Mouse (Mus musculus) thymus, postnatal 4 days (tissue): ENCODE results near the gene Afdn.
"Not testable (repeated sequence)": the region's sequence is repeated elsewhere in the genome, so short reads cannot be mapped to it uniquely, and the experiment has no call there.

Source experiments
- DNase-seq: peaks from one replicate; pipeline ENCODE4 v3.0.0; 2021

Afdn gene

DNA sequence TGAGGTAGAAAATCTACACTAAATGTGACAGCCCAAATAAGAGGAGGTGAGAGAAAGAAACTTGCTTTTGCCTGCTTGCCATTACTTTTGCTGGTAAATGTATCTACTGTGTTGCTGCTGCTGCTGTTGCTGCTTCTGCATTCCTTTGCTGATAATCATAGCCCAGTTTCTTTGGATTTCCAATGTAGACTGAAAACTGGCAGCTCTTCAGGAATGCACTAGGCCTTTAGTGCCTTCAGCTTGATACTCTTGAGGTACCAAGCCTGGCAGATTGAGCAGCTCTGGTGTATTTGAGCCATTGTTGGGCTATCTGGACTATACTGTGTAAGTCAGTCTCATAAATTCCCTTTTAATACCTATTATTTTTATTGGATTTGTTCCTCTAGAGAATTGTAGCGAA is 18.5 kb downstream of the Afdn start:
- DNase-seq, result no peak

DNA sequence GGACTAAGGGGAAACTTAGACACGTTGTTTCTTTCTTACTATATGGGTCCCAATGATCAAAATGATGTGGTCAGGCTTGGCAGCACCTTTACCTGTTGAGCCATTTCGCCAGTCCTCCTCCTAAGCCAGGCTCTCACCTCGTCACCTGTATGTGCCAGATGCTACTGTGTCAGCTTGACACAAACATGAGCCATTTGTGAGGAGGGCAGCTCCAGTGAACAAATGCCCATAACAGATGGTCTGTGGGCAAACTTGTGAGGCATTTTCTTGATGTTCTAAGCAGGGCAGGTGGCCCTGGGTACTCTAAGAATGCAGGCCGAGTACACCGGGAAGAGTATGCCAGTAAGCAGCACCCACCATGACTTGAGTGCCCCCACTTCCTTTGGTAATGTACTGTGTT is 21.6 kb downstream of the Afdn start:
- no peak for DNase-seq

DNA sequence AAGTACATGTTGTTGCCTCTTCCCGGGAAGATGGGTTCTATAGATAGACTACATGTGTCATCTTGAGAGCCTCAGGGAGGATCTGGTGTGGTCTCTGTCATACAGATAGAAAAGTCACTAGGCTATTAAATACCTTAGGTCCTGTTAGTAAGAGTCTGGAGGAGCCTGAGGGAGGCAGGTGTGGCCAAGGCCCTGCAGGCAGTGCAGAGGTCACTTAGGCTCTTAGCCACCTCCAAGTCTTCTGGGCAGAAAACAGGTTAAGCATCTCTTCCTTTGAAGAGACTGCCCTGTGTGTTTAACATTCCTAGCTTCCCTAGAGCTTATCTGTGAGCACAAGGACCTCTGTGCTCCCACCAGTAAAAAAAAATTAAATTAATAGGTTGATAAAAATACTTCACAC is 23.1 kb downstream of the Afdn start:
- no peak for DNase-seq

DNA sequence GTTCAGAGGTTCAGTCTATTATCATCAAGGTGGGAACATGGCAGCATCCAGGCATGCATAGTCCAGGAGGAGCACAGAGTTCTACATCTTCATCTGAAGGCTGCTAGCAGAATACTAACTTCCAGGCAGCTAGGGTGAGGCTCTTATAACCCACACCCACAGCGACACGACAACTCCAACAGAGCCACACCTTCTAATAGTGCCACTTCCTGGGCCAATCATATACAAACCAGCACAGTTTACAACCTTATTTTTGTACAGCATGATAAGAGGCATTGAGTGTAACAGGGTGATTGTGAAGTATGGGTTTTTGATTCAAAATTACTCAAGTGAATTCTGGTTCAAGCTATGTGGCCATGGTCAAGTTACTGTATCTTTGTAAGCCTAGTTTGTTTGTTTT is 29.7 kb downstream of the Afdn start:
- not testable (repeated sequence) for DNase-seq

DNA sequence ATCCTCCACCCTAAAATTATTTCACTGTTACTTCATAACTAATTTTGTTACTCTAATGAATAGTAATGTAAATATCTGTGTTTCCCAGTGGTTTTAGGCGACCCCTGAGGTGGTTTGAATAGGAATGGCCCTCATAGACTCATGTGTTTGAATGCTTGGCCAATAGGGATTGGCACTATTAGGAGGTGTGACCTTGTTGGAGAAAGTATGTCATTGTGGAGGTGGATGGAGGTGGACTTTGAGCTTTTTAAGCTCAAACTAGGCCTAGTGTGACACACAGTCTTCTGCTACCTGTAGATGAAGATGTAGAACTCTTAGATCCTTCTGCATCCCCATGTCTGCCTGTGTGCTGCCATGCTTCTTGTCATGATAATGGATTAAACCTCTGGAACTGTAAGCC is 37.4 kb downstream of the Afdn start:
- DNase-seq, result no peak

DNA sequence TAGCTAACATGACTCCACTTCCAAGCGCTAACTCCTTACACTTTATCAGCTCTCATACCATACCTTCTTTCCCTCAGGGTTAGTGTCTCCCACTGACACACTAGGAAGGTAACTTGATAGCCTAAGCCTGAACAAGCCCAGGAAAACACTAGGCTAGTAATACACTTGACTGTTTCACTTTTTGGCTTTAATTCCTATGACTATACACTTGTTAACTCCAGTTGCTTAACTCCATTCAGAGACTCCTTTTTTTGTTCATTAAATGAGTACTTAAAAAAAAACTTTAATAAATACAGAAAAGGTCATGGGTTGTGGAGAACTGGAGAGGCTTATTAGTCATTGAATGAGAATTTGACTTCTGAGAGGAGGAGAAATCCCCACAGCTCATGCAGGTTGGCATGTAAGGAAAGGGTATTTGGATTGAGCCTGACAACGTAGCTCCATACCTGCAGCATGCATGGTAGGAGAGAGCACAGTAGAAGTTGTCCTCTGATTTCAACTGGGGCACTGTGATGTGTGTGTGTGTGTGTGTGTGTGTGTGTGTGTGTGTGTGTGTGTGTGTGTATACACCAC is 42.6 kb downstream of the Afdn start:
- DNase-seq, result no peak

DNA sequence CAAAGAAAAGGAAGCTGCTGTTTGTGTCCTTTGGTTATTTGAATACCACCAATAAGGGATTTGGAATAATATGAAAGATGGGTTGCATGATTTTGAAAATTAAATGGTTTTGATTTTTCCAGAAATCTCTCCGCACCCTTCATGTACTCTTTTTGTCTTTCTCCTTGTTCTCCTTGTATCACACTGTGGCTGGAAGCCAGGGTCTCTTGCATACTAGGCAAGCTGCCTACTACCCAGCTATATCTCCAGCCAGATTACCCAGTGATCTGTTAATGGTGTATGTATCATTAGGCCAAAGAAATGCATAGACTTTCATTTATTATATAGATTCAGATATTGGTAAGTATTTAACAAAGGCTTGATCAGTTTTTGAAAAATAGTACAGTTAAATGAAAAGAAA is 45.7 kb downstream of the Afdn start:
- DNase-seq, result no peak

DNA sequence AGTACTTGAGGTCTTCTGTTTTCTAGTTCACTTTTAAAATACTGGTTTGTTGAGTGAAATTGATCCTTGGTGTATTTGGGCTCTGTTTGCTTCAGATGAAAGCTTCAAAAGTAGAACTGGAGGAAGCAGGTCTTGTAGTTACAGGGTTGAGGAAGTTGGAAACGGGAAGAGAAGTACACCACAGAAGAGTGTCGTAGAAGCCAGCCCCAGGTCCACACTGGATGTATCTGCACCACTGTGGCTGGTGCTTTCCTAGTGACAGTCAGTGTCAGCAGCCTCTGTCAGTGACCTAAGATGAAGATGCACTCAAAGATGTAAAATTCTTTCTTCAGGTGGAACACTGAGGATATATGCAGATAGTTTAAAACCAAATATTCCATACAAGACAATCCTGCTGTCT is 57.5 kb downstream of the Afdn start:
- no peak for DNase-seq

DNA sequence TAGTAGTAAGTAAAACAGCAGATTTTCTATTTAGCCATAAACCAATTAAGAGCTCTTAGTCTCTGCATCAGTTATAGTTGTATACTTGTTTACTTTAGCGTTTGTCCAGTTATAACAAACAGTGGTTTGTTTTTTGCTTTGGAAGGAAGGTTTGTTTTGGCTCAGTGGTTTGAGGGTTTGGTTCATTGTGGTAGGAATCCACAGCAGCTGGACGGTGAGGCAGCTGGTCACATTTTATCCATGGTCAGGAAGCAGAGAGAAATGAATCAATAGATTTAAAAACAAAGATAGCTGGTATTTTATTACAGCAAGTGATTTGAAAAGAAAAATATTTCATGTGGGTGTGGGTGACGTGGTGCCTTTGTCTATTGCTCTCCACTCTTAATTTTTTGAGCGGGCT is 59.0 kb downstream of the Afdn start:
- DNase-seq, result no peak

DNA sequence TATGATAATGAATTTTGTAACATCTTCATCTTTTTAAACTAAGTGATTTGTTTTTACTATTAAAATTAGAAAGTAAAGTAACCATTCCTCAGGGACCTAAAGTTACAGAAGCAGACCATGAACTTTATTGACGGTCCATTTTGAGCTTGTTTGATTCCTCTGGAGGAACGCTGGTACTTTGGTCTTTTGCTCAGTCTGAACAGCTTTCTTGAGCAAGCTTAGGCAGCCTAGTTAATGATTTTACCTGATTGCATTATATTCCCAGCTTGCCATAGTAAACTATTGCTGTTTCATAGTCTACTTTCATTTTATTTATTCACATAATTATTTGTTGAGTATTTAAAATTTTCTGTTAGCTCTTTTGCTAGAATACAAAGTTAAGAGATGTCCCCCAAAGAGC is 60.3 kb downstream of the Afdn start:
- DNase-seq, result no peak

DNA sequence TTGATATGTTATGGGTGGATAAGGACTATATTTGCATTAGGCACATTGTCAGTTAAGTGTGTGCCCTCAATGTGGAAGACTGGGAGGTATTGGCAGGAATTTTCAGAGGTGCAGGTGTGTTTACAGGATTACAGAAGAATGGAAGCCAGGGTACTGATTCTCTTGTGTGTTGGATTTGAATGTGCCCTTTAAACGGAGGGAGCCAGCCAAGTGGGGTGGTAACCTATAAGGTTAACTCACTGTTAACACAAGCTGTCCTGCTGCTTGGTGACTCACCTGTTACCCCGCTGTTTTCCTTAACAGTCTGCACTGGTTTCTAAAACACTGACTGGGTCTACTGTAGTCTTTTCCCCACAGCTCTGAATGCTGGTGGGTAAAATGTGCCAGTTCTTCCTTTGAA is 65.1 kb downstream of the Afdn start:
- no peak for DNase-seq

DNA sequence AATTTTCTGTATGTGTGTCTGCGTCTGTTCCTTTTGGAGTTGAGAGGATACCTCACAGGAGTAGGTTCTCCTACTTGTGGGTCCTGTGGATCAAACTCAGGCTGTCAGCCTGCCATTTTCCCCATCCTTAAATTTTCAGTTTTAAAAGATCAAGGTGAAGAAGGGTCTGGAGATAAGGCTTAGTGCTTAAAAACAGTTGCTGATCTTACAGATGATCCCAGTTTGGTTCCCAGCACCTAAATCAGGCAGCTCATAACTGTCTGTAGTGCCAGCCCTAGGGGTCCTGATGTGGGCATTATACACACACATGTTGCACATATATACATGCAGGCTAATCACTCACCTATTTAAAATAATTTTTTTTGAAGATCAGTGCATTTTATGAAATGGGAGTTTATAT is 69.9 kb downstream of the Afdn start:
- DNase-seq, result no peak

DNA sequence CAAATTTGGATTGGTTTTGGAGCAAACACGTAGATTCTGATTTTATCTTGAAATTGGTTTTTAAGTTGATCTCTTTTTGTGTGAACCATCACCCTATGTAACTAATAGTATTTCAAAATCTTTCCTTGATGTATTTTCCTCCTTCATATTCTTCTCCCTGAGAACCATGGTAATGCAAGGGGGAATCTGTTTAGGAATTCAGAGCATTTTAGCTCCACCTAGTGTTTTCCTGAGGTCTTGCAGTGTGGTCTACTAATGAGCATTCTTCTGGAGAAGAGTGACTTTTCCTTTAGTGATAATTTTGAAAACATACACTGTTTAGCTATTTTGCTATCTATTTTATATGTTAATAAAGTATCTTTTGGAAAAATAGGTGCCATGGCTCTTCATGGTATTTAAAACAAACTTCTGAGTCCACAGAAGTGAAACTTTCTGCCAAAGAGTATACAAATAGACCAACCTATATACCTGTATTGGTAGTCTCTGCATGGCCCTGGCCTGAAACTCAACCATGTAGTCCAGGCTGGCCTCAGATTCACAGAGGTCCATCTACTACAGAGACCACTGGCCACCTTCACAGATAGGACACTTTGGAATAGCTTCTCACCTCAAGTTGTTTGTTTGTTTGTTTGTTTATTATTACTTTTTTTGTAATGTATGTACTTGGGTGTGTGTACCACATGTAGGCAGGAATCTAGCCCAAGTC is 70.5 kb downstream of the Afdn start:
- no peak for DNase-seq

DNA sequence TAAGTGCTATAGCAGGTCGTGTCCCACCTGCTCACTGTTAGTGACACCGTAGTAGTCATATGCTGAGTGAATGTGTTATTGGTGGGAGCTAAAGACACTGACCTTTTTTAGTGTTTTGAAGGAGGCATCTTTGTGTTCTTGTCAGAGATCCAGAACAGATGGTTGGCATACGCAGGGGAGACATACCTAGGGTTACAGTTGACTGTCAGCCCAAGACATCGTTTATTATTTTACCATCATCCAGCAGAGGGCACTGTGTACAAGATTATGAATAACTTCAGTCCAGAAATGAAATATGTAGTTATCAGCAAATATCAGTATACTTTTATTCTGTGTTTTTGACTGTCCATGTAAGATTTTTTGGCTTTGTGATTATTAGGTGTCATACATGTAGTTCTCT is 75.5 kb downstream of the Afdn start:
- no peak for DNase-seq

DNA sequence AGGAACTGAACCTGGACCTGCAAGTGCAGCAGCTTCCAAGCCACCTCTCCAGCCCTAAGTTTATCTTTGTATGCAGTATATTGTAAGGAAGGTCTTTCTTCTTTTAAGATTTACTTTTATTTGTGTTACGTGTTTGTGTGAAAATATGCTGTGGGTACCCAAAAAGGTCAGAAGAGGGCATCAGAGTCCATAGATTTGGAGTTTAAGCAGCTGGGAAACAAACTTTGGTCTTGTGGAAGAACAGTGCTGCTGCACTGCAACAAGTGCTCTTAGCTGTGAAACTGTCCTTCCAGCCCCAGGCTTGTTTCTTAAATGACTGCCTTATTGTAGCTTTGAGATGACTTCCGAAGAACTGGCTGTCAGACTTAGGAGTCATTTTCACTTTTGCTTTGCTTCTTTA is 89.8 kb downstream of the Afdn start:
- no peak for DNase-seq

DNA sequence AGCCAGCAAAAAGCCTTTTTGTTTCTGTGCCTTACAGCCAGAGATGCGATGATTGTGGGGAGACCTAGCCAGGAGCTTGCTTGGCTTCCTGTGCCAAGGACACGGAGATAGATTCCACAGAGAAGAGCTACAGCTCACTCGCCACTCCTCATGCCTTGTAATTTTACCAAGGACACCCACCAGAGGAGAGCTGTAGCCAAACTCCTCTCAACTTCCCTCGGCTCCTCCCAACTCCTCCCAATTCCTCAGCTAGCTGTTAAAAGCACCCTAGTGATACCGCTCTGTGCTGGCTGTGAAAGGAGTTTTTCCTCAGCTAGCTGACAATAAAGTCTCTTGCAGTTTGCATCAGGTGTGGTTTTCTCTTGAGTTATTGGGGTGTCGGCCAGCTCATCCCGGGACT is 93.5 kb downstream of the Afdn start:
- not testable (repeated sequence) for DNase-seq

DNA sequence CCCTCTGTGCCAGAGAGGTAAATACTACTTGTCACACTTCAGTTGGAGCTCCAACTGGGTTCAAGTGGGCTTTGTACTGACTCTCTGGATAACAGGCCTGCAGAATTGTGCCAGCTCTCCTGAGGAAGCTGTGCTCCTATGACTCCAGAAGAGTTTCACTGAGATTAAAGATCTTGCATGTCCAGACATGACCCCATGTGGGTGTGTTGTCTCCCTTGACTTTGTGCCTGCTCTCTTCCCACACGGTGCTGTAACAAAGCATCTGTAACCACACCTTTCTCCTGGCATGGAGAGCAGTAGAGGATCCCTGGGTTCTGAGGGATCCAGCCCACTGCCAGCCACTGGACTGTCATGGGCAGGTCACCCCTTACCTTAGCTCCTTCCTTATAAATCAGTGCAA is 95.1 kb downstream of the Afdn start:
- no peak for DNase-seq

DNA sequence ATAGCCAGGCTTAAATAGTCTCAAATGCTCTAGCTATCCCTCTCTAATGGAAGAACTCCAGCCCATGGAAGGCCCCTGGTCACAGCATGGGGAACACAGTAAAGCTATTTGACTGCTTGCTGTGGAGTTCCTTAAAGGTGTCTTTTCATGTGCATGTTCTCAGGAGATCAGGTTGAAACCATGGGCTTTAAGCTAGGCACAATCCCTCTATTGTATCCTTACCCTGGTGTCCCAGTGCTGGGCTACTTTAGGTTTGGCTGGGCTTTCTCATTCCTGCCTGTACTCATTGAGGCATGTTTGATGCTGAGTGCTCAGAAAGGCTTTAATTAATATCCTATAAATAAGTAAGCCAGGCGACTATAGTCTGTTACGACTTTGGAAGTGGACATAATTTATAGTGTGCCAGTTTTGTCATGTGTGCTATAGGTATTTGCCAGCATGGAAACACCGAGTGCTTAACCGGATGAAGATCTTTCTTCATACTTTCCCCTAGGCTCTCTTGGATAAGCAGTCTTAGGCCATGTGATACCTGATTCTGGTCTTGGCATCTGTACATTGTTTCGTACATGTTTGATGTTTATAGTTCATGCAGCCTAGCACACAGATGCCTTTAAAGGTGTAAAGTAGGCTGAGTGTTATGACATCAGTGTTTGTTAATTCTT is 96.2 kb downstream of the Afdn start:
- no peak for DNase-seq

DNA sequence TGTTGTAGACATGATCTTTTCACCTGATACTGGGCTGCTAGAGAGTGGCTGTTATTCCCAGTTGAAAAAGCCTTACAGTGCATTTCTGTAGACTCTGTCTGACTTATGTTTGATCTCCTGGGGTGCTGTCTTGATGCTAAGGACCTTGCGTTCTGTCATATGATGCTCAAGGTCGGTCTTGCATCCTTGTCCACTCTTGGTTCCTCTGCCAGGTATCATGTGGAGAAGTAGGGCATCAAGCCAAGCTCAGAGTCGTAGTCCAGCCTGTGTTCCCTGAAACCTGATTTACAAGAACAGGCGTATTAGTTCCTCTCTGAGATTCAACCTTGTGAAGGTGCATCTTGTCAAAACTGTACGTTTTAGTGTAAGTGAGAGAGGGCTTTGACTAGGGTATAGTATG is 105.0 kb downstream of the Afdn start:
- no peak for DNase-seq

DNA sequence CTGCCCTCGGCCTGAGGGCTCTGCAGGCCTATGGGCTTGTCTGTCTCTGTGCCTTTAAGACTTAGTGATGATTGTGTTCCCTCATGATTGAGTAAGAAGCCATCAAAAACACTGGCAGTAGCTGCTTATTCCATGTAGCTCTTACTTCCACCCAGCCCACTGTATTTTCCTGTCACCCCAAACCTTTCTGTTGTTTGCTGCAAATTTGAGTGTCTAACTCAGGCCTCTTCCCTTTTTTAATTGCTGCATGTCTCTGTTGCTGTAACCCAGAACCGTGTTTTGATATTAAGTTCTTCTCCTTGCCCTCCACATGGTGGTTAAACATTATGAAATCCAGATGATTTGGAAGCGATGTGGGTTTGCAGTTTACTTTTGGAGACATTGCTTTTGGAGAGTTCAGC is 106.6 kb downstream of the Afdn start:
- DNase-seq, result no peak

DNA sequence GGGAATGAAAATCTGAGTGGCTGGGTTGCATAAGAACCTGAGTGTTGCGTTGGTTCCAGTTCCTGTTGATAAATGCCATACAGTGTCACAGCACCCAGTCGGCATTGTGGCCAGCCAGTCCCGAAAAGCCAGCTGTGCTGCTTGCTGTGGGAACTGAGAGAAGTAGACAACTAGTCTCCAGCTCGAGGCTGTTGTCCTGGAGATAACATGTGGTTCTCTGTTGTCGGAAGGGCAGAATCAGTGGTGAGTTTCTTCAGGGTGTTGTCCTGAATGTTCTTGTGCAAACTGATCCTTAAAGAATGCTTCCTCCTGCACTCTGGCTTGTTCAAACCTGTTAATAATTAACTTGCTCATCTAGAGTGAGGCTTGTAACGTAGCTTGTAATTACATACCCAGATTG is 107.1 kb downstream of the Afdn start:
- no peak for DNase-seq

DNA sequence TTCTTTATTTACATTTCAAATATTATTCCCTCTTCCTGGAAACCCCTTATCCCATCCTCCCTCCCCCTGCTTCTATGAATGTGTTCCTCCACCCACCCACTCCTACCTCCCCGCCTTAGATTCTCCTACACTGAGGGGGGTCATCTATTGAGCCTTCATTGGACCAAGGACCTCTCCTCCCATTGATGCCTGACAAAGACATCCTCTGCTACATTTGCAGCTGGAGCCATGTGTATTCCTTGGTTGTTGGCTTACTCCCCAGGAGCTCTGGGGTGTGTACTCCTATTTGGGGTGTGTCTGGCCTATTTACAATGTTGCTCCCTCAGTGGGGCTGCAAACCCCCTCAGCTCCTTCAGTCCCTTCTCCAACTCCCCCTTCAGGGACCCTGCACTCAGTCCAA is 109.9 kb downstream of the Afdn start:
- no peak for DNase-seq

DNA sequence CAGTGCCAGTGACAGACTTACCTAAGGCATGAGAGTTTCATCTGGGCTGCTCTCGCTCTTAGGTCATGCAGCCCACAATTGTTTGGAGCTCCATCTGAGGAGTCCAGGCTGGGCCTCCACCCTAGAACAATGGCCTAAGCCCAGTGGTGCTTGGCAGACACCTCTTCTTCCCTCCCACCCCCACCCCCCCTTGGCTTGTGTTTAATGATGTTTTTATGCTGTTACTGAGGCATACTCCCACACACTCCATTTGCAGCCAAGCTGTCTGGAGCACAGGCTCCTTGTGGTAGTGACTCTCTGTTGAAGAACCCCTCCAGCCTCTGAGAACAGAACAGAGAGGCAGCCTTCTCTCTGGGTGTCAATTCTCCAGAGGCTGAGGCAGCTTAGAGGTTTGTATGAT is 113.9 kb downstream of the Afdn start:
- DNase-seq, result no peak

DNA sequence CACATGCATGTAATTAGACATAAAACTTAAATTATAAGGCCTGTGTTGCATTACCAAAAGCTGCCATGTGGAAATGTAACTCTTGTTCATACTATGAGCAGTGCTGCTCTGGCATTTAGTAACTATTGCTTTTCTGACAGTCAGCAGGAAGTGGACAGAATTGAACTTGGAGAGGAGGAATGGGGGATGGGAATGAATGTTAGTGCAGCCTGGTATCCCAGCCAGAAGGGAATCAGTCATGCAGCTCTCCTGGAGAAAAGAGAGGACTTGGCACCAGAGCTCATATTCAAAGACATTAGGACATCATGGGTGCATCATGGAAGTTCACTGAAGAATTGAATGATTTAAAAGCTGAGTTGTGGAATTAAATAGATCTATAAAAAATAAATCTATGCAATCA is 117.1 kb downstream of the Afdn start:
- no peak for DNase-seq

DNA sequence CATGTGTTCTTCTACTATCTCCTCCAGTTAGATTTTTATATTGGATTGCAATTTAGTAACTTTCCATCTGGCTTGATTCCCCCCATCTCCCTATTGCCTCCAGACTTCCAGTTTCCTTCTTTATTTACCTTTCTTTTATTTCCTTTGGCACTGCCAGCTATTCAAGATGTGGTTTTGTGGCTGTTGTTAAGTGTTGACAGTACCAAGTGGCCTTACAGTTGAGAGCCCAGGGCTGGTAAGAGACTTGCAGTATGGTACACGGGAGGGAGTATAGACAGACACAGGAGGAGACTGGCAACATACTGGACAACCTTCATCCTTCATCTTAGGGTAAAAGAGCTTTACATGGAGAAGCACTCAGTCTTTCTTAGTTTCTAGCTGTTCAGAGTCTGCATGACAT is 119.4 kb downstream of the Afdn start:
- DNase-seq, result no peak
